Mouse (Mus musculus) E14TG2a.4 (cell line): ENCODE results near the gene Ccdc159.

Source experiments
- H3K27me3 ChIP-seq: 2 replicates; pipeline ENCODE4 v1.6.1; 2014; ENCODE audit warnings: low read length, control low read depth; ENCODE audit not compliant: insufficient read depth
- H3K36me3 ChIP-seq: 2 replicates; pipeline ENCODE4 v1.6.1; 2014; ENCODE audit warnings: low read length, control low read depth; ENCODE audit not compliant: insufficient read depth
- H3K4me1 ChIP-seq: replicated peaks from 2 replicates; pipeline ENCODE4 v1.6.1; 2014; ENCODE audit warnings: low read depth, low read length, control low read depth
- H3K4me3 ChIP-seq: replicated peaks from 2 replicates; pipeline ENCODE4 v1.5.1; 2014; ENCODE audit warnings: mild to moderate bottlenecking, low read length
- H3K9me3 ChIP-seq: 2 replicates; pipeline ENCODE4 v1.6.1; 2014; ENCODE audit warnings: low read length, control low read depth
- CTCF ChIP-seq: conservative IDR thresholded peaks from 2 replicates; pipeline ENCODE4 v1.5.1; 2014; ENCODE audit warnings: low read length
- NANOG ChIP-seq: IDR thresholded peaks from 2 replicates; pipeline ENCODE4 v1.6.1; 2014; ENCODE audit warnings: borderline replicate concordance, low read length, mixed read lengths
- POU5F1 ChIP-seq: IDR thresholded peaks from 2 replicates; pipeline ENCODE4 v1.6.1; 2014; ENCODE audit warnings: low read length, borderline replicate concordance

Gene Ccdc159

GRCm38 (mm10) chr9:21961366-21961980, 34.2 kb downstream of the Ccdc159 start:
- H3K4me3 ChIP-seq, result peak overlapping the region; percentile 74
- H3K4me1 ChIP-seq, result peaks cover 64% of the 10 kb centered on the region
- no peak for TF ChIP-seq CTCF
- no peak for TF ChIP-seq NANOG
- TF ChIP-seq POU5F1, result no peak
- no peaks in the 10 kb centered on the region for H3K9me3 ChIP-seq
- peaks cover 31% of the 10 kb centered on the region for H3K36me3 ChIP-seq
- H3K27me3 ChIP-seq, result peaks cover 55% of the 10 kb centered on the region

GRCm38 (mm10) chr9:21962010-21962409, 34.7 kb downstream of the Ccdc159 start:
- H3K9me3 ChIP-seq, result no peaks in the 10 kb centered on the region
- TF ChIP-seq POU5F1 (no peak), CTCF (0 out of 2 replicates have a peak, but pooled peaks have one; percentile 2), NANOG (no peak)
- H3K4me3 ChIP-seq, result peak overlapping the region; percentile 74

DNA sequence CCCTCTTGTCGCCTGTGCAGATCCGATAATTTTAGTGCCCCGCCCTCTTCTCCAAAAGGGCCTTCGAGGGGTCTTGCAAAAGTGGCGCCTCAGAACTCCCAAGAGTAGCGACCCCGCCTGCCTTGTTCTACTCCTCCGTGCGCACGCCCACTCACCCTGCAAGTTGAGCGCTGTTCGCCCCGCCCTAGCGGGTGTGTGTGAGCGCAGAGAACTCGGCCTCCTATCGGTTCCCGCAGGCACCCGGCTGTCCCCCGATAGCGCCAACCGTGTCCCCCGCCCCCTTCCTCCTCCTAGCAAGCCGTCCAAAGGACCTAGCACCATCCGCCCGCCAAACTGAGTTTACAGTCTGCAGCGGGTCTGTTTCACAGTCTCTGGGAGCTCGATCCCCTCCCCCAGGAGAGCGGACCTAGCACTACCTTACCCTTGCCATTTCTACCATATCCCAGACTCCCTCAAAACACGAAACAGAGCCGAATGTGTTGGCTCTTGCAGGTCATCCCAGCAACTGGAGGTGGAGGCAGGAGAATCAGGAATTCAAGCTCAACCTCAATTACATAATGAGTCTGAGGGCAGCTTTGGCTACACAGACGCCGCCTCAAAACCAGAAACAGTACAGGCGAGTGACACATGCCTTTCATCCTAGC, 35.3 kb downstream of the Ccdc159 start:
- TF ChIP-seq CTCF (no peak), POU5F1 (no peak)
- H3K36me3 ChIP-seq, result peaks cover 21% of the 10 kb centered on the region
- H3K4me3 ChIP-seq, result peak overlapping the region; percentile 74
- H3K9me3 ChIP-seq, result no peaks in the 10 kb centered on the region
- peaks cover 56% of the 10 kb centered on the region for H3K4me1 ChIP-seq
- peaks cover 59% of the 10 kb centered on the region for H3K27me3 ChIP-seq

More at GRCm38 (mm10) chr9:21962010-21962409, 34.7 kb downstream of the Ccdc159 start:
- peaks cover 59% of the 10 kb centered on the region for H3K4me1 ChIP-seq
- H3K36me3 ChIP-seq, result peaks cover 27% of the 10 kb centered on the region
- H3K27me3 ChIP-seq, result peaks cover 55% of the 10 kb centered on the region

GRCm38 (mm10) chr9:21963417-21963816, 36.1 kb downstream of the Ccdc159 start, which contains the start of gene Epor:
Epor (minus strand) TSS chr9:21963506.
- Histone ChIP-seq H3K36me3 (peaks cover 13% of the 10 kb centered on the region), H3K4me3 (peak within 1 kb of the TSS; percentile 74), H3K9me3 (no peaks in the 10 kb centered on the region), H3K4me1 (peaks cover 47% of the 10 kb centered on the region), H3K27me3 (peaks cover 66% of the 10 kb centered on the region)
- TF ChIP-seq CTCF (no peak), POU5F1 (no peak), NANOG (no peak)

GRCm38 (mm10) chr9:21968883-21969282, 41.6 kb downstream of the Ccdc159 start:
- Histone ChIP-seq H3K27me3 (peaks cover 45% of the 10 kb centered on the region), H3K4me1 (peaks cover 14% of the 10 kb centered on the region), H3K4me3 (no peak overlapping the region), H3K9me3 (no peaks in the 10 kb centered on the region), H3K36me3 (no peaks in the 10 kb centered on the region)
- TF ChIP-seq CTCF (no peak), POU5F1 (no peak), NANOG (no peak)

DNA sequence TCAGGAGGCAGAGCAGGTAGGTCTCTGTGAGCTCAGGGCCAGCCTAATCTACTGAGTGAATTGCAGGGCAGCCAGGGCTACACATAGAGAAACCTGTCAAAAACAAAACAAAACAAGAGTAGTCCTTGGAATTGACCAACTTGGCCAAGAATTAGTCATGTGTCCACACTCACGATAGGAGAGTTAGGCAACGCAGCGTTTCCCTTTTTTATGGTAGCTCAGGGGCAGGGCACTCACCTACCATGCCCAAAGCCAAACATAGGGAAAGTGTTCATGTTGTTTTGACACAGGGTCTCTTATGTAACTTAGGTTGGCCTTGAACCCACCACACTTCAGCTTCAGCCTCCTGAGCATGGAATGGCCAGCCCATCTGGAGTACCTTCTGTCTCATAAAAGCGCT, 42.0 kb downstream of the Ccdc159 start:
- no peaks in the 10 kb centered on the region for H3K36me3 ChIP-seq
- peaks cover 42% of the 10 kb centered on the region for H3K27me3 ChIP-seq
- peaks cover 19% of the 10 kb centered on the region for H3K4me1 ChIP-seq
- H3K9me3 ChIP-seq, result no peaks in the 10 kb centered on the region
- H3K4me3 ChIP-seq, result no peak overlapping the region
- TF ChIP-seq CTCF, result no peak
- no peak for TF ChIP-seq POU5F1
- no peak for TF ChIP-seq NANOG

- Histone ChIP-seq H3K9me3 (no peaks in the 10 kb centered on the region), H3K36me3 (no peaks in the 10 kb centered on the region), H3K4me1 (peaks cover 58% of the 10 kb centered on the region), H3K27me3 (peaks cover 54% of the 10 kb centered on the region), H3K4me3 (0 out of 2 replicates have a peak overlapping the region, but pooled peaks have one; percentile 20)
- TF ChIP-seq CTCF (no peak), POU5F1 (no peak), NANOG (no peak)
These were observed 49.4 kb downstream of the Ccdc159 start for GRCm38 (mm10) chr9:21976626-21977175.

DNA sequence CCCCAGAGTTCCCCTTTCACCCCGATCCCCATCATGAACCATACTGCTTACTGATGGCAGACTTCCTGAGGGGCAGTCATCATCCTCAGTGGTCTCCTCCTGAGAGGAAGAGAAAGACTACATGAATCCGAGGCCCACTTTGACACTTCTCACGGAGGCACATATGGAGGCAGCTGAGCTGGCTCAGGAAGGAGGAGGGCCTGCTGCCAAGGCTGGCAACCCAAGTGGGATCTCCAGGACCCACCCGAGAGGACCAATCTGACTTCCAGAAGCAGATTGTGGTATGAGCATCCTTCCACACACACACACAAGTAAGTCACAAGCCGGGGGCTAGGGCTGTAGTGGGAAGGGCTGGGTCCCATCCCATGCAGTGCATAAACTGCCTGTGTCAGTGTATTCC, 50.1 kb downstream of the Ccdc159 start:
- H3K9me3 ChIP-seq, result no peaks in the 10 kb centered on the region
- H3K27me3 ChIP-seq, result peaks cover 55% of the 10 kb centered on the region
- H3K4me1 ChIP-seq, result peaks cover 59% of the 10 kb centered on the region
- H3K4me3 ChIP-seq, result no peak overlapping the region
- no peaks in the 10 kb centered on the region for H3K36me3 ChIP-seq
- TF ChIP-seq CTCF, result no peak
- TF ChIP-seq NANOG, result no peak
- no peak for TF ChIP-seq POU5F1
